28 mouse cellular contexts compared by ENCODE assay signal in genomic region chr7:102733793-102734192, GRCm38 (mm10). TPM values are rescaled to one million over a fixed set of nuclear protein-coding genes. Genes with fewer than 3 reads are reported as not detected.
"Had no signal": no experiment of that assay in that cellular context is flagged by ENCODE, and none has a peak within 500 bp of the region (broad histone marks: within the 10 kb centered on the region; RNA-seq: fewer than 3 reads in every experiment).

No protein-coding gene starts in this region.

- H3K27ac ChIP-seq: kidney, postnatal 0 days; left cerebral cortex, adult 2 months; liver, embryonic 13.5 days; macrophage; neural tube, embryonic 12.5 days; neural tube, embryonic 15.5 days had no signal

- H3K9ac ChIP-seq: liver, embryonic 13.5 days; neural tube, embryonic 12.5 days; neural tube, embryonic 15.5 days had no signal

- DNase-seq: kidney, adult 2 months; kidney, postnatal 36 days; layer of hippocampus, postnatal 36 days; liver, embryonic 13.5 days; lung, adult 2 months; right cerebral cortex, adult 18-20 months; right cerebral cortex, postnatal 14 days; right cerebral cortex, postnatal 4 days; thymus, adult 2 months; thymus, postnatal 14 days; thymus, postnatal 4 days had no signal

- H3K4me1 ChIP-seq: liver, embryonic 13.5 days; neural tube, embryonic 12.5 days; neural tube, embryonic 15.5 days had no signal

- H3K9me3 ChIP-seq: liver, embryonic 13.5 days; neural tube, embryonic 12.5 days; neural tube, embryonic 15.5 days had no signal

- H3K36me3 ChIP-seq: liver, embryonic 13.5 days; neural tube, embryonic 12.5 days; neural tube, embryonic 15.5 days had no signal

- H3K4me2 ChIP-seq: liver, embryonic 13.5 days; neural tube, embryonic 12.5 days; neural tube, embryonic 15.5 days had no signal

- H3K27me3 ChIP-seq: liver, embryonic 13.5 days; neural tube, embryonic 12.5 days; neural tube, embryonic 15.5 days had no signal

- ATAC-seq: intestine, postnatal 0 days had no signal

- H3K4me3 ChIP-seq: left cerebral cortex, adult 2 months; liver, embryonic 13.5 days; neural tube, embryonic 12.5 days; neural tube, embryonic 15.5 days had no signal

RNA-seq across cellular contexts. Expression of gene Olfr559, which starts 6.5 kb away (rescaled TPM):
- total RNA-seq: layer of hippocampus, adult 8-10 months; layer of hippocampus, postnatal 10 days; layer of hippocampus, postnatal 36 days; left cerebral cortex, adult 2 months; left cerebral cortex, postnatal 10 days; left cerebral cortex, postnatal 36 days; liver, adult 2 months; megakaryocyte, adult 5-6 weeks had no signal
- polyA plus RNA-seq: intestine, embryonic 14.5 days; intestine, postnatal 0 days; kidney, adult 2 months; kidney, postnatal 0 days; limb, embryonic 14.5 days; liver, adult 2 months; liver, embryonic 13.5 days; liver, embryonic 16.5 days; lung, adult 2 months; lung, embryonic 16.5 days; macrophage; neural tube, embryonic 12.5 days; neural tube, embryonic 15.5 days; stomach, embryonic 16.5 days; thymus, adult 2 months had no signal

RNA-seq across cellular contexts. Expression of gene Olfr33, which starts 14.9 kb away (rescaled TPM):
- total RNA-seq: layer of hippocampus, adult 8-10 months; layer of hippocampus, postnatal 10 days; layer of hippocampus, postnatal 36 days; left cerebral cortex, adult 2 months; left cerebral cortex, postnatal 10 days; left cerebral cortex, postnatal 36 days; liver, adult 2 months; megakaryocyte, adult 5-6 weeks had no signal
- polyA plus RNA-seq: intestine, embryonic 14.5 days; intestine, postnatal 0 days; kidney, adult 2 months; kidney, postnatal 0 days; limb, embryonic 14.5 days; liver, adult 2 months; liver, embryonic 13.5 days; liver, embryonic 16.5 days; lung, adult 2 months; lung, embryonic 16.5 days; macrophage; neural tube, embryonic 15.5 days; stomach, embryonic 16.5 days; thymus, adult 2 months had no signal

RNA-seq across cellular contexts. Expression of gene Olfr560, which starts 25.4 kb away (rescaled TPM):
- total RNA-seq: layer of hippocampus, adult 8-10 months; layer of hippocampus, postnatal 10 days; layer of hippocampus, postnatal 36 days; left cerebral cortex, postnatal 10 days; liver, adult 2 months; megakaryocyte, adult 5-6 weeks had no signal
- polyA plus RNA-seq: intestine, embryonic 14.5 days; intestine, postnatal 0 days; kidney, adult 2 months; kidney, postnatal 0 days; liver, adult 2 months; liver, embryonic 13.5 days; liver, embryonic 16.5 days; lung, adult 2 months; lung, embryonic 16.5 days; macrophage; neural tube, embryonic 12.5 days; neural tube, embryonic 15.5 days; stomach, embryonic 16.5 days; thymus, adult 2 months had no signal

RNA-seq across cellular contexts. Expression of gene Olfr78, which starts 25.5 kb away (rescaled TPM):
- total RNA-seq: megakaryocyte, adult 5-6 weeks had no signal
- polyA plus RNA-seq: liver, adult 2 months; liver, embryonic 13.5 days; macrophage; neural tube, embryonic 15.5 days had no signal

RNA-seq across cellular contexts. Expression of gene Olfr558, which starts 31.8 kb away (rescaled TPM):
- total RNA-seq: liver, adult 2 months; megakaryocyte, adult 5-6 weeks had no signal
- polyA plus RNA-seq: liver, embryonic 13.5 days; liver, embryonic 16.5 days; macrophage had no signal
